Mouse (Mus musculus) left cerebral cortex, adult 8-10 months (tissue): Measurements from ENCODE around the gene Rtl8a. TPM values are rescaled to one million over a fixed set of nuclear protein-coding genes. Genes with fewer than 3 reads are reported as not detected.
"Not testable (repeated sequence)": the region's sequence is repeated elsewhere in the genome, so short reads cannot be mapped to it uniquely, and the experiment has no call there.

Source experiments
- DNase-seq, 2 experiments: peaks; one replicate each; pipeline ENCODE4 v3.0.0; 2022; ENCODE audit warnings: low spot score in 2 of 2
- total RNA-seq, 4 experiments: library from RNA; stranded (reverse); gene quantifications; 2 replicates each; pipeline ENCODE4 v1.2.4; 2022

Gene Rtl8a
- 100 to 1,000 TPM; 283 to 387 (median 311) TPM for total RNA-seq

- DNase-seq: peak; percentile 51 to 58
Measured at GRCm38 (mm10) chrX:53642980-53643961, at the start of gene Rtl8a. Gene Rtl8a (minus strand): TSS chrX:53643682.

- no peak for DNase-seq
Measured at GRCm38 (mm10) chrX:53693141-53693540, 49.7 kb upstream of the Rtl8a start.

DNA sequence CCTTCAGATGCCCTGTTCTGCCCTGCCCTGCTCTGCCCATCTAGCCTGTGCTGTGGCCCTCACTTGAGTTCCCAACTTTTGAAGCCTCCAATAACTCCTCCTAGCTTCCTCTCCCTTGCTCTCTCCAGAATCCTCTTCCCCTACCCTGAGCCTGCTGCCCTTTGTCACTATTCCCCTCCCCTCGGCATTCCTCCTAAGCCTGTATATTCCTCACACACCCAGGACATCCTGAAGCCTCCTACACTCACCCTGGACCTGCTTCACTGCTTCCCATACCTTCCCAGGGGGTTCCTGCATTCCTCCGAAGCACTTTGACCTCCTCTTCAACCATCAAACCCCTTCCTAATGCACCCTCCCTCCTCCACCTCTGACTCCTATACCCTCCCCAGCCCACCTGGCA is 48.6 kb upstream of the Rtl8a start:
- DNase-seq: no peak

GRCm38 (mm10) chrX:53684676-53685075 is 41.2 kb upstream of the Rtl8a start:
- DNase-seq: not testable (repeated sequence)

DNA sequence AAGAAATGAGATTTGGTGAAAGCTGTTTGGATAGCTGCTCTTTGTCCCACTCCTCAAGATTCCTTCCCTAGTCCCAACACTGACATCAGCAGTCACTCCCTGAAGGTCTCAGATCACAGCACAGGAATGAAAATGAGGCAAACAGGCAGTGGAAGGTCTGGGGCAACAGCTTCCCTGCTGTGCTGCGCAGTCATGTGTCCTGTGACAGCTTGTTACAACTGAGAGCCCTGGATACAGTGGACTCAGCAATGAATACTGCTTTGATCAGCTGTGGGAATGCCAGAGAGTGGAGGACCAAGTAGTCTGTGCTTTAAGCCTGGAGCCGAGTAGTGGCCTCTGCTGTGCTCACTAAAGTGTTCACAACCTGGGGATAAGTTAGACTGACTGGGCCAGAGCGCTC is 39.2 kb upstream of the Rtl8a start:
- not testable (repeated sequence) for DNase-seq

GRCm38 (mm10) chrX:53676943-53677342 is 33.5 kb upstream of the Rtl8a start:
- DNase-seq: peak in 1 of 2 experiments; percentile 60

- peak in 1 of 2 experiments; percentile 9 for DNase-seq
Measured at GRCm38 (mm10) chrX:53670696-53671095, 27.2 kb upstream of the Rtl8a start.

- DNase-seq: peak; percentile 61 to 87
Measured at GRCm38 (mm10) chrX:53670294-53670693, 26.8 kb upstream of the Rtl8a start, which contains the start of gene Rtl8b. Gene Rtl8b (minus strand): TSS chrX:53670408.

DNA sequence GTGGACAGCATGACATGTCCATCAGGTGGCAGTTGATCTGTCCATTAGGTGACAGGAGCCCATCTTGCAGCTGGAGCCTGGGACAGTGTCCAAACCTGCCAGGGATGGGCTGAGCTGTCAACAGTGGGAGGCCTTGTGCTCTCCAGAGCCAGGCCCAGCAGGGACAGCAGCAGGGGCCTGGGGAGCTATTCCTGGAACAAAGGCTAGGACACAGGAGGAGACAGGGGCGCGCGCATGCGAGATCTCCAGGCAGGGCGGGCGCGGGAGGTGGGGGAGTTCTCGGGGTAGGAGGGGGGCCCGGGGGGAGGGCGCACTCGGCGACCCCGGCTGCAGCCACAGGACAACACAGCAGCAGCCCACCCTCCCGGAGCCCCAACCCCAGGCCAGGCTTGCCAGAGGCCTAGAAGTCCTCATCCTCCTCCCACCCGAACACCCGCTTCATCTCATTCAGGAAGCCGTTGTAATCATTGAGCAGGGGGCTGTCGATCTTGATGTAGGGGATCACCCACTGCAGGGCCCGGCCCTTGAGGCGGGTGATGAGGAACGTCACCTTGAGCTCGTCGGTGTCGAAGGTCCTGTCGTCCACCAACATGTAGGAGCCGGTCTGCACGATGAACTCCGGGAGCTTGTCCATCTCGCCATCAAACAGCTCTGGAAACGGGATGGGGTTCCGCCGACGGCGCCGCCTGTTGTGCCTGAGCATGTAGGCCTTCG is 26.2 kb upstream of the Rtl8a start:
- not testable (repeated sequence) for DNase-seq

- not testable (repeated sequence) for DNase-seq
Measured at GRCm38 (mm10) chrX:53652917-53653316, 9.4 kb upstream of the Rtl8a start.

GRCm38 (mm10) chrX:53645885-53646284 is 2.4 kb upstream of the Rtl8a start:
- no peak for DNase-seq

GRCm38 (mm10) chrX:53642604-53642979 is 890 bp downstream of the Rtl8a start:
- DNase-seq: not testable (repeated sequence)

DNA sequence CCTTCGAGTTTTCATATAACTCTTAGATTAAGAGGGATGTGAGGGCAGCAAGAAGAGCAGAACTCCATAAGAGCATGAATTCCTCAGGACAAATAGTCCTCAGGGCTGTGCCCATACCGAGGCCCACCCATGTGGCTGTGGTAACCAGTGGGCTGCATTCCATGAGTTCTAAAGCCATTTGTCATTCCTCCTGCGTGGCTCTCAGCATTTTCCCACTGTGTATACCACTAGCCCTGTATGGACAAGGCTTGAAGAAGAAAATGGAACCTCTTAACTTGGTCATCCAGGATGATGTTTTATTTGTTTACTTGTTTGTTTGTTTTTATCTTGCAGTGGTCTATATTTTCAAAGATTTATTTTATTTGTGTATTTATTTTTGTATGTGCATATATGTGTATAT is 5.4 kb downstream of the Rtl8a start:
- not testable (repeated sequence) for DNase-seq

- DNase-seq: not testable (repeated sequence)
Measured at GRCm38 (mm10) chrX:53611395-53611794, 32.1 kb downstream of the Rtl8a start.

DNA sequence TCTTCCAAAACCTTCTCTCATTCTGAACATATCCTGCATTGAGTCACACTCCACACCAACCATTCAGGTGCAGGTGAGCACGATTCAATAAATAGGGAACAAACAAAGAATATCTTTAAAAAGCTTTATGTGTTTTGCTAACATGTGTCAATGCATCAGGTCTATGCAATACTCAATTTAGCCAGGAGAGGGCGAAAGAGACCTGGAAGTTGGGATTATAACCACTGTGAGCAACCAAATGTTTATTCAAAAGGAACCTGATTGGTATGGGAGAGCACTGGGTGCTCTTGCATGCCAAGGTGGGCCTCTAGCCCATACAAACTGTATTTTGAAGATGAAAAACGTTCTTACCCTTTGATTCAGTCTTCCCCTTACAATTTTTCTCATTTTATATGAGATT is 32.9 kb downstream of the Rtl8a start:
- peak; percentile 16 to 30 for DNase-seq

GRCm38 (mm10) chrX:53608879-53609278 is 34.6 kb downstream of the Rtl8a start, which contains the start of gene Gm14597:
Gene Gm14597 (minus strand): TSS chrX:53608979.
- DNase-seq: not testable (repeated sequence)

DNA sequence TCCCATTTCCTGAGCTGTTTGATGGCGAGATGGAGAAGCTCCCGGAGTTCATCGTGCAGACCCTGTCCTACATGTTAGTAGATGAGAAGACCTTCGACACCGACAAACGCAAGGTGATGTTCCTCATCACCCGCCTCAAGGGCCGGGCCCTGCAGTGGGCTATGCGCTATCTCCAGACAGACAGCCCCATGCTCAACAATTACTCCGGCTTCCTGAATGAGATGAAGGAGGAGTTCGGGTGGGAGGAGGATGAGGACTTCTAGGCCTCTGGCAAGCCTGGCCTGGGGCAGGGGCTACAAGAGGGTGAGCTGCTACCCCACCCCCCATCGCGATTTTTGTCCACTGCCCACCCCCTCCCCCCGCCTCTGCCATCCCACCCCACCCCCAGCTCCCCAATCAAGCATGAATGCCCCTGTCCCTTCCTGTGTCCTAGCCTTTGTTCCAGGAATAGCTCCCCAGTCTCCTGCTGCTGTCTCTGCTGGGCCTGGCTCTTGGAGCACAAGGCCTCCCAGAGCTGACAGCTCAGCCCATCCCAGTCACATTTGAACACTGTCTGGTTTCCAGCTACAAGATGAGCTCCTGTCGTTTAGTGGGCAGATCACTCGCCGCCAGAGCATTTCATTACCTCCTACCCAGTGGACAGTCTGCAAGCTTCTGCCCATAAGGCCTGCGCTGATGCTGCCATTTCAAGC is 35.2 kb downstream of the Rtl8a start:
- DNase-seq: peak in 1 of 2 experiments; percentile 7

- peak; percentile 62 to 83 for DNase-seq
Measured at GRCm38 (mm10) chrX:53607242-53608121, 36.0 kb downstream of the Rtl8a start, which contains the start of gene Rtl8c. Gene Rtl8c (plus strand): TSS chrX:53608032.

- DNase-seq: not testable (repeated sequence)
Measured at GRCm38 (mm10) chrX:53606176-53606575, 37.3 kb downstream of the Rtl8a start.

DNA sequence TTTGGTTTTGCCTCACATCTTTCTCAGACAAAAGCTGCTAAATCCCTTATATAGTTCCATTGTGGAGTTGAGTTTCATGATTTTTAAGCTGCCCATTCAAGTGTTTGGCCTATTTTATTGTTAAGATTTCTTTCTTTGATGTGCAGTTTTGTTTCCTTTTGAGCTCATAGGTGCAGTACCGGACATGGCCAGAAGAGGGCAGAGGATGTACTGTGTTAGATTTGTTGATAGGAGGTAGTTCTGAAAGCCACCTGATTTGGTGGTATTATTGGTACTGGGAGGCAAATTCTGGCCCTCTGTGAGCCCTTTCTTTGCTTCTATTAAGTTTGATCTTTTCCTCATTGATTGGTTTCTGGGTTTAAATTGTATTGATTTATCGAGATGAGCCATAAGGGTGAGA is 43.5 kb downstream of the Rtl8a start:
- DNase-seq: peak in 1 of 2 experiments; percentile 32
